Mouse (Mus musculus) E14TG2a.4 (cell line): Measurements from ENCODE around the gene Nap1l4.

ENCODE experiments used
- CTCF ChIP-seq: conservative IDR thresholded peaks from 2 replicates; pipeline ENCODE4 v1.5.1; 2014; ENCODE audit warnings: low read length
- NANOG ChIP-seq: IDR thresholded peaks from 2 replicates; pipeline ENCODE4 v1.6.1; 2014; ENCODE audit warnings: borderline replicate concordance, low read length, mixed read lengths
- POU5F1 ChIP-seq: IDR thresholded peaks from 2 replicates; pipeline ENCODE4 v1.6.1; 2014; ENCODE audit warnings: low read length, borderline replicate concordance

- TF ChIP-seq CTCF (peak; percentile 74), POU5F1 (no peak), NANOG (no peak)
Measured at GRCm38 (mm10) chr7:143583956-143584355, 35.0 kb upstream of the Nap1l4 start.
